Mouse (Mus musculus): Measurements from ENCODE around the gene Pde11a. TPM values are rescaled to one million over a fixed set of nuclear protein-coding genes. Genes with fewer than 3 reads are reported as not detected.

Gene Pde11a
- polyA plus RNA-seq, 1 experiment from 2014 or later = 0.59 TPM

DNA sequence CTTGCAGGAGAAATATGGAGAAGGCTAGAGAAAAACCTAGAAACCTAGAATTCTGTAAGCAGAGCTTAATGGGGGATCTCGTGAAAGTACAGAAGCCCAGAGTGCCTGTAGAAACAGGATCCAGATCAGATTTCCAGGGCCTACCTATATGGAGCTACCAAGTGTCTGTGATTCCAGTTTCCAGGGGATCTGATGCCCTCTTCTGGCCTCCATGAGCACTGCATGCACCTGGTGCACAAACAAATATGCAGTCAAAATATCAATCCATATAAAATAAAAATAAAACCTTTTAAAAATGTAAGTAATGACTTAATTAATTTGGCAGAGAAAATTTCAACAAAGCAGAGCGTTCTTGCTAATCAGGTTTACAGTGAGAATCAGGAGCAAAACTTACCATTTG, 23.5 kb upstream of the Pde11a start:
- H3K4me1 ChIP-seq = no peaks in the 10 kb centered on the region
- WGBS = 59% methylated on average over 2 of the region's 2 CpGs
- H3K27ac ChIP-seq (replicated peaks) = no peak overlapping the region
- H3K9ac ChIP-seq (replicated peaks) = no peak overlapping the region
- H3K4me2 ChIP-seq (replicated peaks) = no peak overlapping the region
- no peaks in the 10 kb centered on the region for H3K27me3 ChIP-seq
- H3K36me3 ChIP-seq = no peaks in the 10 kb centered on the region
- no peaks in the 10 kb centered on the region for H3K9me3 ChIP-seq
- no peak for ATAC-seq (replicated peaks)
- no peak overlapping the region for H3K4me3 ChIP-seq

DNA sequence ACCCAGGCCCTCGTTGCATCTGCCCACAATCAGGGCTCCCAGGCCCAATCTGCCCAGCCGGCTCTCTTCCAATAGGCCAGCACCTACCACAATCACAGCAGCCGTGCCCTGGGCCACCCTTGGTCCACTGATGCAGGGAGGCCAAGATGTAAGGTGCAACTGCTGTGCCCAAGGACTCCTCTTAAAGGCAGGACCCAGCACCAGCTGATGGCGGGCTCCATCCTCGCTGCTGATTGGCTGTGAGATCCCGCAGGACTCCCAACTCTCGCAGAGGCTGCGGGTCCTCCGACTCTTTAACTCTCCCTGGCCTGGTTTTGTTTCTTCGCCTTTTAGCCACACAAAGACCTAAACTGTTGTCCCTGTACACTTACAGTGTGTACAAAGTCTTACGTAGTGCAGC, 21.7 kb upstream of the Pde11a start, which contains the start of gene Cyct:
TSS of gene Cyct (minus strand) at position 225 of the 400 bp plus-strand sequence.
- no peak for ATAC-seq (replicated peaks)
- H3K36me3 ChIP-seq = no peaks in the 10 kb centered on the region
- H3K9me3 ChIP-seq = no peaks in the 10 kb centered on the region
- no peak within 1 kb of the TSS for H3K27ac ChIP-seq (replicated peaks)
- H3K4me1 ChIP-seq = no peaks in the 10 kb centered on the region
- H3K4me2 ChIP-seq (replicated peaks) = no peak within 1 kb of the TSS
- H3K27me3 ChIP-seq = no peaks in the 10 kb centered on the region
- no peak within 1 kb of the TSS for H3K9ac ChIP-seq (replicated peaks)
- WGBS = 89% methylated on average over 11 of the region's 11 CpGs
- H3K4me3 ChIP-seq = no peak within 1 kb of the TSS

DNA sequence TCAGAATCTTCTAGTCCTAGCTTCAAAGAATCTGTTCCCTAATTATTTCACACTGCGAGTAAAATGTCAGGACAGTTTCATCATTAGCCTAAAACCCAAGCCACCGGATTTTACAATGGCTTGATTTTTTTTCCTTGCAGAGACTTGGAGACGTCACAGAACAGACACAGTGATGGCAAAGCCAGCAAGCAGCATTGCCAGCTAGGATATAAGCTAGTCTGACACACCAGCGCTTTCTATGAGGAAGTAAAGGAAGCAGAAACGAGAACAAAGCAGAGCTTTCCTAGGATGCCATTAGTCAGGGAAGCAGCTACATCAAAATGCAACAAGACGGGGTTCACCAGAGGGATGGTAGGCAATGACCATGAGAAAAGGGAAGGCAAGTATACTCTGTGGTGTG, 9.3 kb upstream of the Pde11a start:
- H3K27ac ChIP-seq (replicated peaks) = peak overlapping the region; percentile 60
- H3K36me3 ChIP-seq = no peaks in the 10 kb centered on the region
- WGBS = 35% methylated on average over 6 of the region's 6 CpGs
- no peak overlapping the region for H3K4me3 ChIP-seq
- H3K9me3 ChIP-seq = no peaks in the 10 kb centered on the region
- no peak overlapping the region for H3K4me2 ChIP-seq (replicated peaks)
- no peak for ATAC-seq (replicated peaks)
- no peak overlapping the region for H3K9ac ChIP-seq (replicated peaks)
- no peaks in the 10 kb centered on the region for H3K4me1 ChIP-seq
- H3K27me3 ChIP-seq = no peaks in the 10 kb centered on the region

DNA sequence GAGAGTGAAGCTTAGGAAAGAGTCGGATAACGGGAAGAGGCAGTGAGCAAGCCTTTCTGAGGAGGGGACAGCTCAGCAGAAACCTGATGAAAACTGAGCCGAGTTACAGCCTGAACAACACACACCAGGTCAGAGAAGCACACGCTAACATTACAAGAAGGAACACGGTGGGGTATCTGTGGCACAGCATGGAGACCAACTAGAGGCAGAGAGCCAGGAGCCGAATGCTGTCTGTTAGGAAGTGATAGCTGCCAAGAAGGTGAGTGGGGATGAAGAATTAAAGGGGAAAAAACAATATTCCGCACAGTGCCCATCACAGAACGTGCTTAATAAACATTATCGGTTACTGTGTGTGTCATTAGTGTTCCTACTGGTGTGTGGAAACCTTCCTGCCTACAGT, 3.6 kb upstream of the Pde11a start:
- H3K4me1 ChIP-seq = peaks cover 7% of the 10 kb centered on the region
- ATAC-seq (replicated peaks) = no peak
- H3K9ac ChIP-seq (replicated peaks) = no peak overlapping the region
- no peaks in the 10 kb centered on the region for H3K9me3 ChIP-seq
- H3K4me2 ChIP-seq (replicated peaks) = no peak overlapping the region
- no peaks in the 10 kb centered on the region for H3K27me3 ChIP-seq
- 88% methylated on average over 9 of the region's 9 CpGs for WGBS
- no peak overlapping the region for H3K4me3 ChIP-seq
- no peaks in the 10 kb centered on the region for H3K36me3 ChIP-seq
- H3K27ac ChIP-seq (replicated peaks) = no peak overlapping the region

DNA sequence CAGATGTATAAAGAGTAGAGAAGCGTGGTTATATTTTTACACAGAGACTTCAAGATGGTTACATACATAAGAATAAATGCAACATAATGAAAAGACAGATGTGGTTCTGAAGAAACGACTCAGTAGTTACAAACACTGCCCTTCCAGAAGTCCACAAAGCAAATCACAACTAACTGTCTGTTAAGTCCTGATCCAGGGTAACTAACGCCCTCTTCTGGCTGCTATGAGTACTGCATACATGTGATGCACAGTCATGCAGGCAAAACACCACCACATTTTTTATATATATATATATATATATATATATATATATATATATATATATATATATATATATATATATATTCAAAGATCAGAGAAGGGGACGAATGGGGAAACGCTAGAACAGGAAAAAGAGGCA, 4.0 kb downstream of the Pde11a start:
- WGBS = 74% methylated on average over 5 of the region's 5 CpGs

DNA sequence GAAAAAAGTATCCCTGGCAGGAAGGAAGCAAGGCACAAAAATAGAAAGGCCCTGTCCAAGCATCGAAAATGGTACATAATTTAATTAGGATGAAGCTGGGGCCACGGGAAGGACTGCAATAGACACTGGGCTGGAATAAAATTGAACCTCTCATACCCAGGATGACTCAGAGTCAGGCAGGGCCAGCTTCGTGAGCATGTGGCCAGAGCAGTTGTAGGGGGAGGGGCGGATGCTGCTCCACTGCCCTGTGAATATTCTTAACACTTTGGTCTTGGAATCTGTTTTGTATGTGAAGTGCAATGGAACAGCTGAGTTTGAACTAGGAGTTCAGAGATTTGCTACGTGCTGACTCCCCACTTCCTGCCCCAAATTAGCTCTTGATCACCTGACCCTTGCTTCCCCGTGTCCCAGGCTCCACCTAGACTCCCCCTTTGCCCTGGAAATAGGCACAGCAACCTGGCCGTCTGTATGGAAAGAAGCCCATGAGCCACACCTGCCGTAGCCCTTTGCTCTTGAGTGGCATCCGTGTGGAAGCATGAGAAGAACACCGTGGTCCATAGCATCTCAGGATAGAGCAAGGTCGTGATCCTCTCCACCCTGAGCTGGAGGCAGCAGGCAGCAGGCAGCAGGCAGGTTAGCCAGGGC, 6.3 kb downstream of the Pde11a start:
- no peaks in the 10 kb centered on the region for H3K9me3 ChIP-seq
- no peak overlapping the region for H3K4me3 ChIP-seq
- no peak overlapping the region for H3K9ac ChIP-seq (replicated peaks)
- no peak overlapping the region for H3K4me2 ChIP-seq (replicated peaks)
- no peak overlapping the region for H3K27ac ChIP-seq (replicated peaks)
- H3K27me3 ChIP-seq = no peaks in the 10 kb centered on the region
- ATAC-seq (replicated peaks) = no peak
- WGBS = 81% methylated on average over 11 of the region's 11 CpGs
- no peaks in the 10 kb centered on the region for H3K36me3 ChIP-seq
- H3K4me1 ChIP-seq = no peaks in the 10 kb centered on the region

More for the DNA sequence above, 4.0 kb downstream of the Pde11a start:
- Histone ChIP-seq H3K27ac (replicated peaks) (no peak overlapping the region), H3K9me3 (no peaks in the 10 kb centered on the region), H3K4me3 (no peak overlapping the region), H3K27me3 (no peaks in the 10 kb centered on the region), H3K36me3 (no peaks in the 10 kb centered on the region), H3K4me1 (peaks cover 7% of the 10 kb centered on the region), H3K4me2 (replicated peaks) (no peak overlapping the region), H3K9ac (replicated peaks) (no peak overlapping the region)
- no peak for ATAC-seq (replicated peaks)

DNA sequence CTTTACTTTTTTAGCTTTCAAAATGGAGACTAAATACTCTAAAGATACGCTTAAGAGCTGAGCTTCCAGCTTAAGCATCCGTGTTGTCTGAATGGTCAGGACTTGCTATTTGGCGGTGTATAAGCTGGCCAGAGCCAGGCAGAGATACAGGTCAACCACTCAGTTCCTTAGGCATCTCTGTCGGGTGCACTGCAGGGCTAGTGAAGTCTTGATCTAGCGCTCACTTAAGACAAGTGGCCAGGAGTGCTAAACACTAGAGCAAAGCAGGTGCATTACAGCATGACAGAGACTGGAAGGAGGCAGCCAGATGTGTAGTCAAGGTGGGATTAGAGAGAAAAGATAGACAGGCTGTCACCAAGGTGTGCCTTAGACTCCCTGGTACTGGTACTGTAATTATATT, 8.5 kb downstream of the Pde11a start:
- WGBS = 91% methylated on average over 5 of the region's 5 CpGs
- no peaks in the 10 kb centered on the region for H3K27me3 ChIP-seq
- H3K4me3 ChIP-seq = no peak overlapping the region
- ATAC-seq (replicated peaks) = no peak
- H3K9ac ChIP-seq (replicated peaks) = no peak overlapping the region
- H3K4me1 ChIP-seq = no peaks in the 10 kb centered on the region
- H3K9me3 ChIP-seq = no peaks in the 10 kb centered on the region
- H3K27ac ChIP-seq (replicated peaks) = no peak overlapping the region
- H3K4me2 ChIP-seq (replicated peaks) = no peak overlapping the region
- H3K36me3 ChIP-seq = no peaks in the 10 kb centered on the region

DNA sequence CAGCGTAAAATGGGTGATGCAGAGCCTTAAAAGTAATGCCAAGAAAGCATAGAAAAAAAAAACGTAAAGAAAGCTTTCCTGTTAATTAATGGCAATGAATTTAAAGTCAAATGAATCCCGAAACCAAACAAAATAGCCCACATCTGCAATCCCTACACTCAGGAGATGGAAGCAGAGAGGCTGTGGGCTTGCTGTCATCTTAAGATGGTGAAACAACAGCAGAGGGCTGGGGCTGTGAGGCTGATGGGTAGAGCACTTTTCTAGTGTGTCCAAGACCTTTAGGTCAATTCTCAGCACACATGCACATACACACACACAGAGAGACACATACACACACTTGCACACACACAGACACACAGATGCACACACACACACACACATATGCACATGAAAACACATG, 12.4 kb downstream of the Pde11a start:
- H3K27ac ChIP-seq (replicated peaks) = no peak overlapping the region
- 91% methylated on average over 3 of the region's 3 CpGs for WGBS
- H3K36me3 ChIP-seq = no peaks in the 10 kb centered on the region
- H3K9ac ChIP-seq (replicated peaks) = no peak overlapping the region
- H3K9me3 ChIP-seq = no peaks in the 10 kb centered on the region
- H3K4me2 ChIP-seq (replicated peaks) = no peak overlapping the region
- no peaks in the 10 kb centered on the region for H3K4me1 ChIP-seq
- no peak overlapping the region for H3K4me3 ChIP-seq
- ATAC-seq (replicated peaks) = no peak
- H3K27me3 ChIP-seq = no peaks in the 10 kb centered on the region

DNA sequence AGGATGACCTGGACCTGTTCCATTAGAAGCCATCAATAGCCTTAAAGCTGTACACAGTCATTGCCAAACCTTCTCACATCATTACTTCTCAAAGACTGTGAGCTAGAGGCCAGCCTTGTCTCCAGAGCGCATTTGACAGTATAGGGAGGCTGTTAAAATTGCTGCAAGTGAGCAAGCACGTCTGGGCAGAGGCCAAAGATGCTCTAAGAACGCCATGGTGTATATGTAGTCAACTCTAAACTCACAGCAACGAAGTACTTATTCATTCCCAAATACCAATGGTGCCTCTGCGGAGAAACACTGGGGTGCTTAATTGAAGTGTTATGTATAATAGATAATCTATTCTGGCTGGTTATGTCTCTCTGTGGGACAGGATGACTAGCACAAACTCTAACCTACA, 14.1 kb downstream of the Pde11a start:
- no peaks in the 10 kb centered on the region for H3K27me3 ChIP-seq
- no peaks in the 10 kb centered on the region for H3K4me1 ChIP-seq
- H3K9ac ChIP-seq (replicated peaks) = no peak overlapping the region
- ATAC-seq (replicated peaks) = no peak
- 86% methylated on average over 5 of the region's 5 CpGs for WGBS
- no peak overlapping the region for H3K27ac ChIP-seq (replicated peaks)
- no peak overlapping the region for H3K4me2 ChIP-seq (replicated peaks)
- H3K4me3 ChIP-seq = no peak overlapping the region
- H3K36me3 ChIP-seq = no peaks in the 10 kb centered on the region
- H3K9me3 ChIP-seq = no peaks in the 10 kb centered on the region

DNA sequence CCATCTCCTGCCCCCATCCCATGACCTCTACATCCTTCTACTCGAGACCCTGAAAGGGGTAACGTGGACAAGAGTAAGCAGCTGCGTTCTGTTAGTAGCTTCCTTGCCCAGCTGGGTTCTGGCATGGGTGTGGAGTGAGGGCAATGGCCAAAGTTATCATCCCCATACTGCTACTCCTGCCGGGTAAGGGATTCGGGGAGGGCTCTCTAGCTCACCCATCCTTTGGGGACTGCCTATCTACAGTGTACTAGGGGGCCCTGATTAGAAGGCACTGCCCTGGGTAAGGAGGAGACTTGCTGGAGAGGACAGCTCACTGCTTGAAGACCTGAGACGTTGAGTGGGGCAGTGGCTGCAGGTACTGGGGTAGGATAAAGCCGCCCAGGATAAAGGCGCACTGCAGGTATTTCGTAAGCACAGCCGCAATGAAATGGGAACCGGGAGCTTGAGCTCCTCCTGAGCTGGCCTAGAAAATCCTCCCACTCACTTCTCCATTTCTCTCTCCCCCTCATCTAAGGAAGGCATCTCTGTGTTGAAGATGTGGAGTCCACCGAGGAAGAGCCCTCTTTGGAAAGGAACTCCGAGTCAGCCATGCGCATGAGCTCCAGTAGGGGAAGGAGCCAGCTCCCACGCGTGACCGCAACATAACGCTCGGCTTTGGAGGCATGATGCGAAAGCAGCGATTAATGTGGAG, 15.2 kb downstream of the Pde11a start:
- Histone ChIP-seq H3K36me3 (no peaks in the 10 kb centered on the region), H3K9ac (replicated peaks) (no peak overlapping the region), H3K4me3 (no peak overlapping the region), H3K4me2 (replicated peaks) (no peak overlapping the region), H3K9me3 (no peaks in the 10 kb centered on the region), H3K27me3 (no peaks in the 10 kb centered on the region), H3K27ac (replicated peaks) (no peak overlapping the region), H3K4me1 (no peaks in the 10 kb centered on the region)
- ATAC-seq (replicated peaks) = no peak
- 86% methylated on average over 21 of the region's 21 CpGs for WGBS

DNA sequence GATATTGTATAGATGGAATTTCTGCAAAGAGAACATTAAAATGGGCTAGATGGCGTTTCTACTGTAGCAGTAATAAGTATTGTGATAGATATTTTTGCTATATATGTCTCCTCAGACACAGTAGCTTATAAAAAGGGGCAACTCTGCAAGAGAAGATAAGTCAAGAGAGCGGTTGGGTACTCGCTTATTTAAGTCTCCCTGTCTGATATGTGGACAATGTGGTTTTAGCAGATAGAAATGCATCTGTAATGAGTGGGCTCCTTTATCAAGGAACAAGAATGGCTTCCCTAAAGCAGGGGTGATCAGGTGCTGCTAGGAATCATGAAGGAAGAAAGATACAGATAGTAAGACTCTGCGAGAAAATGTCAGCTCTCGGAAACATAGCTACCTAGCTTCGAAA, 18.2 kb downstream of the Pde11a start:
- WGBS = 84% methylated on average over 6 of the region's 6 CpGs
- H3K9ac ChIP-seq (replicated peaks) = no peak overlapping the region
- H3K27me3 ChIP-seq = no peaks in the 10 kb centered on the region
- no peaks in the 10 kb centered on the region for H3K36me3 ChIP-seq
- H3K9me3 ChIP-seq = no peaks in the 10 kb centered on the region
- no peak overlapping the region for H3K4me2 ChIP-seq (replicated peaks)
- no peak for ATAC-seq (replicated peaks)
- H3K4me1 ChIP-seq = no peaks in the 10 kb centered on the region
- no peak overlapping the region for H3K4me3 ChIP-seq
- H3K27ac ChIP-seq (replicated peaks) = no peak overlapping the region

DNA sequence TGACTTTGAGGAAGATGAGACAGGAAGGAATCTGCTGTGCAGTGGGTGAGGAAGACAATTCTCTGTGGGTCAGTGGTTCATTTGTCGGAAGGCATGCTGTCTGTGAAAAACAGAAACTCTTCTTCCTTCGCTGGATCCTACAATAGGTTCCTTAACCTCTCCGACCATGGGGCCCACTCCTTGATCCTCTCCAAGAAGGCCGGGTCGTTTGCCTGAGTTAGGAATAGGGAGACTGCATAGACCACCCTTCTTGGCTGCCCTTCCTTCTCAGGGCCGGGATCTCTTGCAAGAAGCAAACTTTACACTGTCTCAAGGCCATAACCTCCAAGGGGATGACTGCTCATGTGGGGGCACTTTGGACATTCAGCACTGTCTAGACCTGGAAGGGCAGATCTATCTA, 19.3 kb downstream of the Pde11a start:
- WGBS = 93% methylated on average over 6 of the region's 6 CpGs
- Histone ChIP-seq H3K4me3 (no peak overlapping the region), H3K27me3 (no peaks in the 10 kb centered on the region), H3K9me3 (no peaks in the 10 kb centered on the region), H3K4me1 (no peaks in the 10 kb centered on the region), H3K9ac (replicated peaks) (no peak overlapping the region), H3K27ac (replicated peaks) (no peak overlapping the region), H3K36me3 (no peaks in the 10 kb centered on the region), H3K4me2 (replicated peaks) (no peak overlapping the region)
- no peak for ATAC-seq (replicated peaks)

DNA sequence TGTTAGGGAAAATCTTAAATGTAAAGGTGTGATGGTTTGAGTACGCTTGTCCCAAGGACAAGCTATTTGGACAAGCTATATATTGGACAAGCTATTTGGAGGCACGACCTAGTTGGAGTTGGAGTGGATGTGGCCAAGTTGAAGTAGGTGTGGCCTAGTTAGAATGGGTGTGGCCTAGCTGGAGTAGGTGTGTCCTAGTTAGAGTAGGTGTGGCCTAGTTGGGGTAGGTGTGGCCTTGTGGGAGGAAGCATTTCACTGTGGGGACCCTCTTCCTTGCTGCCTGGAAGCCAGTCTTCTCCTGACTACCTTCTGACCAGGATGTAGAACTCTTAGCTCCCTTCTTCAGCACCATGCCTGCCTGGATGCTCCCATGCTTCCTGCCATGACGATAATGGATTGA, 50.9 kb downstream of the Pde11a start:
- Histone ChIP-seq H3K9me3 (no peaks in the 10 kb centered on the region), H3K9ac (replicated peaks) (no peak overlapping the region), H3K27me3 (no peaks in the 10 kb centered on the region), H3K4me1 (peaks cover 24% of the 10 kb centered on the region), H3K4me3 (no peak overlapping the region), H3K4me2 (replicated peaks) (no peak overlapping the region), H3K27ac (replicated peaks) (no peak overlapping the region), H3K36me3 (no peaks in the 10 kb centered on the region)
- no peak for ATAC-seq (replicated peaks)
- WGBS = 87% methylated on average over 3 of the region's 3 CpGs
